Mouse (Mus musculus): ENCODE results near the gene Dyrk1b. TPM values are rescaled to one million over a fixed set of nuclear protein-coding genes. Genes with fewer than 3 reads are reported as not detected.

Dyrk1b gene
- total RNA-seq, 1 experiment: 3.9 TPM

DNA sequence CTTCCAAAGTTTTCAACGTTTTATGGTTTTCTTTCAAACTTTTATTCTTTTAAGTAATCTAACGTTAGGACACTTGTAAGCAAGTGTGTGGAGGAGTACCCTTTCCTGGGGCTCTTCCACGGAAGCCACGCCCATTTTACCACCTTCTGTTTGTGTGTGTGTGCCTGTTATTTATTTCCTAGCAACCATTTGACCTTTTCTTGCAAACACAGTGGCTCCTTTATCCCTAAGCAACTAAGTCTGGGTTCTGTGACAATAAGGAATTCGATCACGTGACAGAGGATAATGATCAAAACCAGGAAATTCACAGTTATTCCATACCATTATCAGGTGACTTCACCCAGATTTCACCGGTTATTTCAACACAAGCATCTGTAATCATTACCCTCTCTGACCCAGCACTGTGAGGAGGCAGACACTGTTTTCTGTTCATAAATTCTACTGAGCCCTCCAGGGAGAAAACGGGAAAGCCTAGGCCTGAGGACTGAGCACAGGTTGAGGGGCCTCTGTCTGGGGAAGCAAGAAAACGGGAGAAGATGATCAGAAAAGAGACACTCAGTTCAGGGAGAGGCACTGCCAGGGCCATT is 18.0 kb upstream of the Dyrk1b start:
- no peak overlapping the region; the same call in 1 of the 2 replicates for H3K27ac ChIP-seq (ENCODE audit: insufficient read depth, low read depth, low read length, poor library complexity, severe bottlenecking)
- no peaks in the 10 kb centered on the region for H3K36me3 ChIP-seq (ENCODE audit: control insufficient read depth, insufficient read depth, low read length, poor library complexity, severe bottlenecking)
- no peak for DNase-seq (ENCODE audit: low read depth, low spot score)
- in situ Hi-C loops (cut with MboI; ENCODE audit: low sequenced_read_pairs in 2 of 2, unreplicated experiment in 2 of 2): no loop called here
- TF ChIP-seq MAFK (IDR thresholded peaks at IDR 0.05; ENCODE audit: insufficient read depth, low read depth, low read length) (no peak), CHD2 (IDR thresholded peaks at IDR 0.05; ENCODE audit: low read depth, low read length) (no peak), HCFC1 (IDR thresholded peaks at IDR 0.05; ENCODE audit: borderline replicate concordance, insufficient read depth, low read length) (no peak), ZC3H11A (IDR thresholded peaks at IDR 0.05; ENCODE audit: borderline replicate concordance, low read depth, low read length) (no peak), ZNF384 (IDR thresholded peaks at IDR 0.05; ENCODE audit: low read depth, low read length) (no peak)
- no peaks in the 10 kb centered on the region for H3K9me3 ChIP-seq (ENCODE audit: control insufficient read depth, insufficient read depth, low read depth, low read length)
- no peak overlapping the region for H3K9ac ChIP-seq (ENCODE audit: insufficient read depth, low read depth, low read length, poor library complexity, severe bottlenecking)
- H3K4me1 ChIP-seq (ENCODE audit: control insufficient read depth in 2 of 2, insufficient read depth in 2 of 2, low read length in 2 of 2, poor library complexity in 1 of 2): 0 out of 4 replicates have a peak, but pooled peaks cover 0 to 3% of the 10 kb centered on the region in 2 experiments
- H3K4me3 ChIP-seq (ENCODE audit: insufficient read depth in 1 of 2, low read depth in 1 of 2, low read length in 2 of 2, poor library complexity in 1 of 2, severe bottlenecking in 1 of 2): no peak overlapping the region

DNA sequence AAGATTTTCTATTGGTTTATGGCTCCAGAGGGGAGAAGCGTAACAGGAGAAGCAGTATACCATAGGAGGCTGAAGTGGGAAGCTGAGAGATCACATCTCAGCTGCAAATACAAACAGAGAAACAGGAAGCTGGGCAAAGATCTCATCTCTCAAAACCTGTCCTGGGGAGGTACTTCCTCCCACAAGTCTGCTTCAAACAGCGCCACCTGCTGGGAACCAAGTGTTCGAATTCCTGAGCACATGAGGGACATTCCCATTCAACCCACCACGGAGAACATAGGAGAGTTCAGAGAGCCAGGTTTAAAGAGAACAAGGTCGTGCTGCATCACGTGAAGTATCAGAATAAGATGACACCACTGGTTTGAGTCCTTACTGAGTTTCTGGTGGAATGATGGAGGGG is 13.9 kb upstream of the Dyrk1b start:
- 0 out of 4 replicates have a peak, but pooled peaks cover 0 to under 1% of the 10 kb centered on the region in 2 experiments for H3K4me1 ChIP-seq (ENCODE audit: control insufficient read depth in 2 of 2, insufficient read depth in 2 of 2, low read length in 2 of 2, poor library complexity in 1 of 2)
- in situ Hi-C loops (cut with MboI; ENCODE audit: low sequenced_read_pairs in 2 of 2, unreplicated experiment in 2 of 2): no loop called here
- TF ChIP-seq MAFK (IDR thresholded peaks at IDR 0.05; ENCODE audit: insufficient read depth, low read depth, low read length) (no peak), HCFC1 (IDR thresholded peaks at IDR 0.05; ENCODE audit: borderline replicate concordance, insufficient read depth, low read length) (no peak), CHD2 (IDR thresholded peaks at IDR 0.05; ENCODE audit: low read depth, low read length) (no peak), ZNF384 (IDR thresholded peaks at IDR 0.05; ENCODE audit: low read depth, low read length) (no peak), ZC3H11A (IDR thresholded peaks at IDR 0.05; ENCODE audit: borderline replicate concordance, low read depth, low read length) (no peak)

DNA sequence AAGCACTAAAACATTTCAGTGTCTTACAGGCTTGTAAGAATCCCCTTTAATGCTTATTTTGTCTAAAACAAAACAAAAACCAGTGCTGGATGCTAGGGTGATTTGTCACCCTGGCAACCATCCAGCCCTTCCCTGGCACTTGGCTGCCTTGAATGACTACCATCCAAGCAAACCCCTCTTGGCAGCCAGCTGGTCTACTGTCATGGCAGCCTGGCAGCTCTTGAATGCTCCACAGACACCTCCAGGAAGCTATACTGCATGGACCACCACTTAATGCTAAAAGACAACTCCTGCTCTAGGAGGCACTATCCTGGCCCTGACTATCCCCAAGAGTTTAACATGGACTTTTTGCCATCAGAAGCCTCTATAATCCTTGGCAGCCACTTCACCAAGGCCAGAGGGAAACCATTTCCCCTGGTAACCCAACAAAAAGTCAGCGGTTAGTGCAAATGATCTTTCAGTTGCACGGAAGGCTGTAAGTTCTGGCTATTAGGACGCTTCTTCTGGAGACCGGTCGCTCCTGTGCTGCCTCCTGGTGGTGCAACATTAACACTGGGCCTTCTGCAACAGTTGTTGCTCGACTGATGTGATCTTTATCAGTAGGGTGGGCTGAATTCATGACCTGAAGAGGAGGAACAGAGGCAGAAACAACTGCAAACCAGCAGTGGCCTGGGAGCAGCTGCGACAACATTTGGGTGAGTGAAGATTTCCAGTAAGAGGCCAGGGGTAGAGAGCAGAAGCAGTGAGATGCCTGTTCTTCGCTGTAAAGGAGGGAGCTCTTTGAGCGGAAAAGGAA is 10.8 kb upstream of the Dyrk1b start:
- no peak for TF ChIP-seq HCFC1 (IDR thresholded peaks at IDR 0.05; ENCODE audit: borderline replicate concordance, insufficient read depth, low read length)
- TF ChIP-seq ZC3H11A (IDR thresholded peaks at IDR 0.05; ENCODE audit: borderline replicate concordance, low read depth, low read length): no peak
- no peak for TF ChIP-seq CHD2 (IDR thresholded peaks at IDR 0.05; ENCODE audit: low read depth, low read length)
- no peak for TF ChIP-seq ZNF384 (IDR thresholded peaks at IDR 0.05; ENCODE audit: low read depth, low read length)
- TF ChIP-seq MAFK (IDR thresholded peaks at IDR 0.05; ENCODE audit: insufficient read depth, low read depth, low read length): no peak
- Histone ChIP-seq H3K9me3 (ENCODE audit: control insufficient read depth, insufficient read depth, low read depth, low read length) (no peaks in the 10 kb centered on the region), H3K9ac (ENCODE audit: insufficient read depth, low read depth, low read length, poor library complexity, severe bottlenecking) (peak overlapping the region; percentile 64; the same call in 1 of the 2 replicates), H3K4me1 (ENCODE audit: control insufficient read depth in 2 of 2, insufficient read depth in 2 of 2, low read length in 2 of 2, poor library complexity in 1 of 2) (peaks cover 4 to 13% of the 10 kb centered on the region in 2 experiments), H3K36me3 (ENCODE audit: control insufficient read depth, insufficient read depth, low read length, poor library complexity, severe bottlenecking) (0 out of 2 replicates have a peak, but pooled peaks cover 1% of the 10 kb centered on the region), H3K4me3 (ENCODE audit: insufficient read depth in 1 of 2, low read depth in 1 of 2, low read length in 2 of 2, poor library complexity in 1 of 2, severe bottlenecking in 1 of 2) (peak overlapping the region; percentile 87 to 94), H3K27ac (ENCODE audit: insufficient read depth, low read depth, low read length, poor library complexity, severe bottlenecking) (no peak overlapping the region)
- in situ Hi-C loops (cut with MboI; ENCODE audit: low sequenced_read_pairs in 2 of 2, unreplicated experiment in 2 of 2): no loop called here
- DNase-seq (ENCODE audit: low read depth, low spot score): peak; percentile 69

More for the DNA sequence above, 13.9 kb upstream of the Dyrk1b start:
- DNase-seq (ENCODE audit: low read depth, low spot score): no peak
- no peak overlapping the region for H3K27ac ChIP-seq (ENCODE audit: insufficient read depth, low read depth, low read length, poor library complexity, severe bottlenecking)
- no peak overlapping the region for H3K9ac ChIP-seq (ENCODE audit: insufficient read depth, low read depth, low read length, poor library complexity, severe bottlenecking)
- no peak overlapping the region for H3K4me3 ChIP-seq (ENCODE audit: insufficient read depth in 1 of 2, low read depth in 1 of 2, low read length in 2 of 2, poor library complexity in 1 of 2, severe bottlenecking in 1 of 2)
- no peaks in the 10 kb centered on the region for H3K36me3 ChIP-seq (ENCODE audit: control insufficient read depth, insufficient read depth, low read length, poor library complexity, severe bottlenecking)
- H3K9me3 ChIP-seq (ENCODE audit: control insufficient read depth, insufficient read depth, low read depth, low read length): no peaks in the 10 kb centered on the region

GRCm38 (mm10) chr7:28169489-28170422 is 9.5 kb upstream of the Dyrk1b start, which contains the start of gene Fbl:
Gene Fbl (plus strand): TSS chr7:28169710.
- peaks cover 6% of the 10 kb centered on the region for H3K36me3 ChIP-seq (ENCODE audit: control insufficient read depth, insufficient read depth, low read length, poor library complexity, severe bottlenecking)
- in situ Hi-C loops (cut with MboI; ENCODE audit: low sequenced_read_pairs in 2 of 2, unreplicated experiment in 2 of 2): no loop called here
- H3K9me3 ChIP-seq (ENCODE audit: control insufficient read depth, insufficient read depth, low read depth, low read length): no peaks in the 10 kb centered on the region
- peak within 1 kb of the TSS; percentile 97 for H3K9ac ChIP-seq (ENCODE audit: insufficient read depth, low read depth, low read length, poor library complexity, severe bottlenecking)
- DNase-seq (ENCODE audit: low read depth, low spot score): peak; percentile 86
- TF ChIP-seq CHD2 (IDR thresholded peaks at IDR 0.05; ENCODE audit: low read depth, low read length) (no peak), ZNF384 (IDR thresholded peaks at IDR 0.05; ENCODE audit: low read depth, low read length) (no peak), MAFK (IDR thresholded peaks at IDR 0.05; ENCODE audit: insufficient read depth, low read depth, low read length) (no peak; the same call in 1 of the 2 replicates)
- H3K4me1 ChIP-seq (ENCODE audit: control insufficient read depth in 2 of 2, insufficient read depth in 2 of 2, low read length in 2 of 2, poor library complexity in 1 of 2): peaks cover 4 to 15% of the 10 kb centered on the region in 2 experiments
- H3K4me3 ChIP-seq (ENCODE audit: insufficient read depth in 1 of 2, low read depth in 1 of 2, low read length in 2 of 2, poor library complexity in 1 of 2, severe bottlenecking in 1 of 2): peak within 1 kb of the TSS; percentile 87 to 94
- H3K27ac ChIP-seq (ENCODE audit: insufficient read depth, low read depth, low read length, poor library complexity, severe bottlenecking): peak within 1 kb of the TSS; percentile 61

All from ES-E14 (cell line).